Mouse (Mus musculus): ENCODE measurements around the gene Bola1.

GRCm38 (mm10) chr3:96231758-96232120 is 12.2 kb upstream of the Bola1 start:
- no peak for TF ChIP-seq CTCF (IDR thresholded peaks at IDR 0.05; ENCODE audit: borderline replicate concordance, insufficient read depth, low read length)
- no peak for TF ChIP-seq POLR2A (IDR thresholded peaks at IDR 0.05; ENCODE audit: low read depth, low read length)

All from embryonic fibroblast, embryonic 13.5 days (primary cell).